Mouse (Mus musculus): ENCODE measurements around the gene Sult2b1. TPM values are rescaled to one million over a fixed set of nuclear protein-coding genes. Genes with fewer than 3 reads are reported as not detected.

Gene Sult2b1
- polyA plus RNA-seq, 1 experiment from 2014 or later, result 0.07 TPM

- no peak overlapping the region for H3K9ac ChIP-seq
- peak overlapping the region; percentile 69 for H3K4me2 ChIP-seq
- ATAC-seq (ENCODE audit: insufficient read depth), result no peak
- WGBS (ENCODE audit: insufficient replicate concordance), result 29% methylated on average over 7 of the region's 7 CpGs
- H3K4me3 ChIP-seq (replicated peaks), result peak overlapping the region; percentile 36; the same call in 1 of the 2 replicates
- peaks cover 51% of the 10 kb centered on the region for H3K4me1 ChIP-seq (replicated peaks)
- no peaks in the 10 kb centered on the region for H3K9me3 ChIP-seq (replicated peaks)
- H3K27ac ChIP-seq (replicated peaks), result no peak overlapping the region
- H3K36me3 ChIP-seq (replicated peaks), result no peaks in the 10 kb centered on the region
- H3K27me3 ChIP-seq, result peaks cover 59% of the 10 kb centered on the region
These were observed 15.5 kb upstream of the Sult2b1 start for GRCm38 (mm10) chr7:45800001-45800400.

- H3K27ac ChIP-seq (replicated peaks), result no peak overlapping the region
- no peak for ATAC-seq (ENCODE audit: insufficient read depth)
- no peaks in the 10 kb centered on the region for H3K36me3 ChIP-seq (replicated peaks)
- no peak overlapping the region for H3K9ac ChIP-seq
- 36% methylated on average over 7 of the region's 7 CpGs for WGBS (ENCODE audit: insufficient replicate concordance)
- H3K27me3 ChIP-seq, result peaks cover 69% of the 10 kb centered on the region
- H3K4me2 ChIP-seq, result peak overlapping the region; percentile 80
- peaks cover 51% of the 10 kb centered on the region for H3K4me1 ChIP-seq (replicated peaks)
- no peaks in the 10 kb centered on the region for H3K9me3 ChIP-seq (replicated peaks)
- peak overlapping the region; percentile 54; the same call in 1 of the 2 replicates for H3K4me3 ChIP-seq (replicated peaks)
These were observed 14.5 kb upstream of the Sult2b1 start for GRCm38 (mm10) chr7:45798931-45799330.

- Histone ChIP-seq H3K27ac (replicated peaks) (no peak overlapping the region), H3K36me3 (replicated peaks) (no peaks in the 10 kb centered on the region), H3K4me2 (peak overlapping the region; percentile 80), H3K27me3 (peaks cover 74% of the 10 kb centered on the region), H3K4me1 (replicated peaks) (peaks cover 51% of the 10 kb centered on the region), H3K9ac (no peak overlapping the region), H3K9me3 (replicated peaks) (no peaks in the 10 kb centered on the region), H3K4me3 (replicated peaks) (peak overlapping the region; percentile 54)
- WGBS (ENCODE audit: insufficient replicate concordance), result under 1% methylated on average over 19 of the region's 19 CpGs
- no peak for ATAC-seq (ENCODE audit: insufficient read depth)
These were observed 14.0 kb upstream of the Sult2b1 start for GRCm38 (mm10) chr7:45798511-45798836.

- Histone ChIP-seq H3K27me3 (peaks cover 79% of the 10 kb centered on the region), H3K36me3 (replicated peaks) (no peaks in the 10 kb centered on the region), H3K9me3 (replicated peaks) (no peaks in the 10 kb centered on the region), H3K4me3 (replicated peaks) (peak overlapping the region; percentile 54), H3K27ac (replicated peaks) (no peak overlapping the region), H3K4me2 (peak overlapping the region; percentile 80), H3K4me1 (replicated peaks) (peaks cover 51% of the 10 kb centered on the region), H3K9ac (peak overlapping the region; percentile 32; the same call in 1 of the 2 replicates)
- WGBS (ENCODE audit: insufficient replicate concordance), result 2% methylated on average over 60 of the region's 60 CpGs
- ATAC-seq (ENCODE audit: insufficient read depth), result no peak
These were observed 13.4 kb upstream of the Sult2b1 start for GRCm38 (mm10) chr7:45797661-45798510.

GRCm38 (mm10) chr7:45796950-45797349 lies 12.5 kb upstream of the Sult2b1 start:
- Histone ChIP-seq H3K4me2 (peak overlapping the region; percentile 80), H3K27me3 (peaks cover 89% of the 10 kb centered on the region), H3K4me3 (replicated peaks) (peak overlapping the region; percentile 54; the same call in 1 of the 2 replicates), H3K4me1 (replicated peaks) (peaks cover 51% of the 10 kb centered on the region), H3K9me3 (replicated peaks) (no peaks in the 10 kb centered on the region), H3K9ac (0 out of 2 replicates have a peak overlapping the region, but pooled peaks have one; percentile 9), H3K27ac (replicated peaks) (peak overlapping the region; percentile 69; the same call in 1 of the 2 replicates), H3K36me3 (replicated peaks) (no peaks in the 10 kb centered on the region)
- ATAC-seq (ENCODE audit: insufficient read depth), result peak; percentile 79
- 26% methylated on average over 6 of the region's 6 CpGs for WGBS (ENCODE audit: insufficient replicate concordance)

- Histone ChIP-seq H3K27ac (replicated peaks) (no peak overlapping the region), H3K27me3 (peaks cover 89% of the 10 kb centered on the region), H3K4me1 (replicated peaks) (peaks cover 38% of the 10 kb centered on the region), H3K9me3 (replicated peaks) (no peaks in the 10 kb centered on the region), H3K9ac (no peak overlapping the region), H3K36me3 (replicated peaks) (no peaks in the 10 kb centered on the region), H3K4me2 (no peak overlapping the region), H3K4me3 (replicated peaks) (no peak overlapping the region)
- 79% methylated on average over 29 of the region's 29 CpGs for WGBS (ENCODE audit: insufficient replicate concordance)
- ATAC-seq (ENCODE audit: insufficient read depth), result no peak
These were observed 10.5 kb upstream of the Sult2b1 start for GRCm38 (mm10) chr7:45794971-45795370.

- Histone ChIP-seq H3K36me3 (replicated peaks) (no peaks in the 10 kb centered on the region), H3K9me3 (replicated peaks) (no peaks in the 10 kb centered on the region), H3K27me3 (peaks cover 83% of the 10 kb centered on the region), H3K9ac (no peak overlapping the region), H3K27ac (replicated peaks) (no peak overlapping the region), H3K4me1 (replicated peaks) (peaks cover 35% of the 10 kb centered on the region), H3K4me3 (replicated peaks) (no peak overlapping the region), H3K4me2 (no peak overlapping the region)
- no peak for ATAC-seq (ENCODE audit: insufficient read depth)
- WGBS (ENCODE audit: insufficient replicate concordance), result 72% methylated on average over 43 of the region's 44 CpGs
These were observed 9.6 kb upstream of the Sult2b1 start for GRCm38 (mm10) chr7:45793969-45794585.

GRCm38 (mm10) chr7:45793240-45793639 lies 8.8 kb upstream of the Sult2b1 start:
- Histone ChIP-seq H3K27ac (replicated peaks) (no peak overlapping the region), H3K4me3 (replicated peaks) (no peak overlapping the region), H3K4me2 (no peak overlapping the region), H3K36me3 (replicated peaks) (no peaks in the 10 kb centered on the region), H3K27me3 (peaks cover 81% of the 10 kb centered on the region), H3K9ac (no peak overlapping the region), H3K9me3 (replicated peaks) (no peaks in the 10 kb centered on the region), H3K4me1 (replicated peaks) (peaks cover 27% of the 10 kb centered on the region)
- no peak for ATAC-seq (ENCODE audit: insufficient read depth)
- 72% methylated on average over 24 of the region's 24 CpGs for WGBS (ENCODE audit: insufficient replicate concordance)

GRCm38 (mm10) chr7:45791756-45792490 lies 7.5 kb upstream of the Sult2b1 start:
- no peak overlapping the region for H3K4me2 ChIP-seq
- peaks cover 81% of the 10 kb centered on the region for H3K27me3 ChIP-seq
- no peak overlapping the region for H3K9ac ChIP-seq
- WGBS (ENCODE audit: insufficient replicate concordance), result 55% methylated on average over 17 of the region's 17 CpGs
- no peak overlapping the region for H3K4me3 ChIP-seq (replicated peaks)
- ATAC-seq (ENCODE audit: insufficient read depth), result no peak
- no peaks in the 10 kb centered on the region for H3K9me3 ChIP-seq (replicated peaks)
- H3K27ac ChIP-seq (replicated peaks), result no peak overlapping the region
- H3K36me3 ChIP-seq (replicated peaks), result no peaks in the 10 kb centered on the region
- H3K4me1 ChIP-seq (replicated peaks), result peaks cover 13% of the 10 kb centered on the region

GRCm38 (mm10) chr7:45790721-45791120 lies 6.3 kb upstream of the Sult2b1 start:
- no peak for ATAC-seq (ENCODE audit: insufficient read depth)
- WGBS (ENCODE audit: insufficient replicate concordance), result 41% methylated on average over 6 of the region's 6 CpGs
- Histone ChIP-seq H3K36me3 (replicated peaks) (no peaks in the 10 kb centered on the region), H3K27me3 (peaks cover 81% of the 10 kb centered on the region), H3K27ac (replicated peaks) (no peak overlapping the region), H3K9me3 (replicated peaks) (no peaks in the 10 kb centered on the region), H3K9ac (no peak overlapping the region), H3K4me3 (replicated peaks) (no peak overlapping the region), H3K4me2 (no peak overlapping the region), H3K4me1 (replicated peaks) (peaks cover 6% of the 10 kb centered on the region; the same call in 1 of the 2 replicates)

GRCm38 (mm10) chr7:45787642-45788041 lies 3.2 kb upstream of the Sult2b1 start:
- Histone ChIP-seq H3K27me3 (peaks cover 83% of the 10 kb centered on the region), H3K27ac (replicated peaks) (no peak overlapping the region), H3K36me3 (replicated peaks) (no peaks in the 10 kb centered on the region), H3K4me2 (no peak overlapping the region), H3K9me3 (replicated peaks) (no peaks in the 10 kb centered on the region), H3K4me3 (replicated peaks) (no peak overlapping the region), H3K4me1 (replicated peaks) (peaks cover 18% of the 10 kb centered on the region), H3K9ac (no peak overlapping the region)
- ATAC-seq (ENCODE audit: insufficient read depth), result no peak
- 61% methylated on average over 22 of the region's 22 CpGs for WGBS (ENCODE audit: insufficient replicate concordance)

Measured in liver, embryonic 15.5 days (tissue).